Mouse (Mus musculus): ENCODE results near the gene Pi16. TPM values are rescaled to one million over a fixed set of nuclear protein-coding genes. Genes with fewer than 3 reads are reported as not detected.

Gene Pi16
- polyA plus RNA-seq, 1 experiment from 2014 or later, result 0.37 TPM

GRCm38 (mm10) chr17:29321765-29322602 lies 4.5 kb downstream of the Pi16 start:
- H3K9me3 ChIP-seq (replicated peaks), result no peaks in the 10 kb centered on the region
- no peaks in the 10 kb centered on the region for H3K36me3 ChIP-seq
- peaks cover 42% of the 10 kb centered on the region for H3K4me1 ChIP-seq
- 34% methylated on average over 41 of the region's 41 CpGs for WGBS (ENCODE audit: insufficient replicate concordance)
- H3K4me3 ChIP-seq, result no peak overlapping the region; the same call in 1 of the 2 replicates
- H3K4me2 ChIP-seq, result peak overlapping the region; percentile 24; the same call in 1 of the 2 replicates
- H3K27ac ChIP-seq, result no peak overlapping the region
- ATAC-seq, result peak; percentile 22; the same call in 1 of the 2 replicates
- no peak overlapping the region for H3K9ac ChIP-seq
- peaks cover 66% of the 10 kb centered on the region for H3K27me3 ChIP-seq (replicated peaks)

- peaks cover 42% of the 10 kb centered on the region for H3K4me1 ChIP-seq
- H3K27me3 ChIP-seq (replicated peaks), result peaks cover 72% of the 10 kb centered on the region
- no peak overlapping the region; the same call in 1 of the 2 replicates for H3K4me3 ChIP-seq
- H3K9me3 ChIP-seq (replicated peaks), result no peaks in the 10 kb centered on the region
- H3K36me3 ChIP-seq, result no peaks in the 10 kb centered on the region
- WGBS (ENCODE audit: insufficient replicate concordance), result 41% methylated on average over 18 of the region's 18 CpGs
- peak overlapping the region; percentile 24; the same call in 1 of the 2 replicates for H3K4me2 ChIP-seq
- H3K9ac ChIP-seq, result no peak overlapping the region
- peak; percentile 53 for ATAC-seq
- no peak overlapping the region for H3K27ac ChIP-seq
Measured at GRCm38 (mm10) chr17:29322603-29322962, 5.1 kb downstream of the Pi16 start.

GRCm38 (mm10) chr17:29323625-29324024 lies 6.1 kb downstream of the Pi16 start:
- H3K4me3 ChIP-seq, result no peak overlapping the region
- H3K4me2 ChIP-seq, result no peak overlapping the region
- no peak overlapping the region for H3K27ac ChIP-seq
- H3K27me3 ChIP-seq (replicated peaks), result peaks cover 74% of the 10 kb centered on the region
- ATAC-seq, result no peak
- H3K9ac ChIP-seq, result no peak overlapping the region
- no peaks in the 10 kb centered on the region for H3K9me3 ChIP-seq (replicated peaks)
- peaks cover 42% of the 10 kb centered on the region for H3K4me1 ChIP-seq
- 45% methylated on average over 3 of the region's 3 CpGs for WGBS (ENCODE audit: insufficient replicate concordance)
- no peaks in the 10 kb centered on the region for H3K36me3 ChIP-seq

GRCm38 (mm10) chr17:29325831-29326230 lies 8.4 kb downstream of the Pi16 start:
- H3K9ac ChIP-seq, result no peak overlapping the region

GRCm38 (mm10) chr17:29326531-29327529 lies 9.3 kb downstream of the Pi16 start:
- Histone ChIP-seq H3K27ac (no peak overlapping the region), H3K9ac (no peak overlapping the region; the same call in 1 of the 2 replicates), H3K27me3 (replicated peaks) (peaks cover 42% of the 10 kb centered on the region), H3K9me3 (replicated peaks) (no peaks in the 10 kb centered on the region), H3K4me3 (no peak overlapping the region), H3K4me1 (peaks cover 32% of the 10 kb centered on the region), H3K4me2 (peak overlapping the region; percentile 31), H3K36me3 (peaks cover 11% of the 10 kb centered on the region)
- no peak for ATAC-seq
- 29% methylated on average over 52 of the region's 52 CpGs for WGBS (ENCODE audit: insufficient replicate concordance)

More at GRCm38 (mm10) chr17:29325831-29326230, 8.4 kb downstream of the Pi16 start:
- H3K9me3 ChIP-seq (replicated peaks), result no peaks in the 10 kb centered on the region
- no peak overlapping the region for H3K4me2 ChIP-seq
- 65% methylated on average over 13 of the region's 13 CpGs for WGBS (ENCODE audit: insufficient replicate concordance)
- H3K36me3 ChIP-seq, result 0 out of 2 replicates have a peak, but pooled peaks cover 3% of the 10 kb centered on the region
- H3K27ac ChIP-seq, result no peak overlapping the region
- no peak for ATAC-seq
- H3K4me1 ChIP-seq, result peaks cover 28% of the 10 kb centered on the region
- no peak overlapping the region for H3K4me3 ChIP-seq
- H3K27me3 ChIP-seq (replicated peaks), result peaks cover 52% of the 10 kb centered on the region

GRCm38 (mm10) chr17:29327691-29328090 lies 10.2 kb downstream of the Pi16 start:
- Histone ChIP-seq H3K4me3 (no peak overlapping the region), H3K4me2 (no peak overlapping the region), H3K36me3 (peaks cover 20% of the 10 kb centered on the region), H3K4me1 (peaks cover 24% of the 10 kb centered on the region), H3K9me3 (replicated peaks) (no peaks in the 10 kb centered on the region), H3K9ac (no peak overlapping the region), H3K27ac (no peak overlapping the region), H3K27me3 (replicated peaks) (peaks cover 34% of the 10 kb centered on the region)
- ATAC-seq, result no peak
- 84% methylated on average over 9 of the region's 9 CpGs for WGBS (ENCODE audit: insufficient replicate concordance)

GRCm38 (mm10) chr17:29330221-29330620 lies 12.7 kb downstream of the Pi16 start:
- H3K4me2 ChIP-seq, result no peak overlapping the region
- no peak overlapping the region for H3K9ac ChIP-seq
- H3K27ac ChIP-seq, result no peak overlapping the region
- ATAC-seq, result no peak
- peaks cover 41% of the 10 kb centered on the region for H3K36me3 ChIP-seq
- WGBS (ENCODE audit: insufficient replicate concordance), result 81% methylated on average over 3 of the region's 3 CpGs
- H3K9me3 ChIP-seq (replicated peaks), result no peaks in the 10 kb centered on the region
- H3K4me1 ChIP-seq, result peaks cover 18% of the 10 kb centered on the region; the same call in 1 of the 2 replicates
- H3K4me3 ChIP-seq, result no peak overlapping the region
- peaks cover 25% of the 10 kb centered on the region for H3K27me3 ChIP-seq (replicated peaks)

GRCm38 (mm10) chr17:29330671-29331410 lies 13.4 kb downstream of the Pi16 start:
- Histone ChIP-seq H3K27me3 (replicated peaks) (peaks cover 22% of the 10 kb centered on the region), H3K4me3 (no peak overlapping the region), H3K9ac (no peak overlapping the region), H3K4me1 (peaks cover 18% of the 10 kb centered on the region; the same call in 1 of the 2 replicates), H3K27ac (no peak overlapping the region), H3K36me3 (peaks cover 48% of the 10 kb centered on the region), H3K9me3 (replicated peaks) (no peaks in the 10 kb centered on the region), H3K4me2 (no peak overlapping the region)
- ATAC-seq, result no peak
- WGBS (ENCODE audit: insufficient replicate concordance), result 44% methylated on average over 5 of the region's 5 CpGs

- Histone ChIP-seq H3K4me2 (no peak overlapping the region), H3K4me3 (no peak overlapping the region), H3K9ac (no peak overlapping the region), H3K27me3 (replicated peaks) (peaks cover 8% of the 10 kb centered on the region), H3K4me1 (peaks cover 9% of the 10 kb centered on the region; the same call in 1 of the 2 replicates), H3K9me3 (replicated peaks) (no peaks in the 10 kb centered on the region), H3K27ac (no peak overlapping the region), H3K36me3 (peaks cover 62% of the 10 kb centered on the region)
- ATAC-seq, result no peak
- 76% methylated on average over 4 of the region's 4 CpGs for WGBS (ENCODE audit: insufficient replicate concordance)
Measured at GRCm38 (mm10) chr17:29332186-29332685, 14.8 kb downstream of the Pi16 start.

GRCm38 (mm10) chr17:29336266-29336990 lies 18.9 kb downstream of the Pi16 start:
- Histone ChIP-seq H3K4me2 (no peak overlapping the region), H3K4me1 (peaks cover 11% of the 10 kb centered on the region), H3K9me3 (replicated peaks) (no peaks in the 10 kb centered on the region), H3K9ac (no peak overlapping the region), H3K36me3 (peaks cover 94% of the 10 kb centered on the region), H3K27ac (no peak overlapping the region), H3K27me3 (replicated peaks) (no peaks in the 10 kb centered on the region), H3K4me3 (no peak overlapping the region)
- 85% methylated on average over 19 of the region's 19 CpGs for WGBS (ENCODE audit: insufficient replicate concordance)
- ATAC-seq, result no peak

Data from liver, embryonic 12.5 days (tissue).